In the genomic region with DNA sequence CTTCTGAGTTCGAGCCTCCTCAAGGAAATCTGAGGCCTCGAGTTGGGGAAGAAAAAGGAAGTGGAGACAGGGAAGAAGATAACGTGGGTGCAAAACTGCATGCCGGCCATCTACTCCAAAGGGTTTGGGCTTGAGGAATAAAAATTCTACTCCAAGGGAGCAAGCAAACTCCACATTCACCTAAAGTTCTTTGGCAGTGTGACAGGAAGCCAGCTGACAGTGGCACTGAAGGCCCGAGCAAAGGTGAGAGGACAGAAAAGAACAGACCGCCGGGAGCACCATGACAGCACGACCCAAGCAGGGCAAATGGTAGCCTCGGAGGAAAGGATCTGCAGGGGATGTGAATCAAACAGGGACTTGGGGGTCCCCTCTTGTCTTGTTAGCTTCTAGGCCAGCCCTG, we compare ENCODE assay signal across 8 mouse cellular contexts. TPM values are rescaled to one million over a fixed set of nuclear protein-coding genes. Genes with fewer than 3 reads are reported as not detected.
DNase-seq lines count a peak whose midpoint lies in the region; ATAC-seq and TF ChIP-seq lines count a peak whose summit lies in the region.

No protein-coding gene starts in this region.

- no peak for ATAC-seq in embryonic facial prominence, embryonic 13.5 days (ENCODE audit: insufficient number of reproducible peaks, insufficient read depth, low FRiP score, low TSS enrichment, low read depth)
- no peak for ATAC-seq in hindbrain, postnatal 0 days
- ATAC-seq in liver, embryonic 16.5 days (ENCODE audit: low read depth), result no peak

- peak overlapping the region; percentile 90 for H3K4me3 ChIP-seq in heart, embryonic 10.5 days
- H3K4me3 ChIP-seq in embryonic facial prominence, embryonic 13.5 days, result peak overlapping the region; percentile 82
- H3K4me3 ChIP-seq in hindbrain, postnatal 0 days (ENCODE audit: low read length), result peak overlapping the region; percentile 69
- peak overlapping the region; percentile 82 for H3K4me3 ChIP-seq in liver, embryonic 16.5 days (ENCODE audit: low read depth, low read length)

- H3K4me1 ChIP-seq in heart, embryonic 10.5 days, result peaks cover 37% of the 10 kb centered on the region
- H3K4me1 ChIP-seq in embryonic facial prominence, embryonic 13.5 days, result peaks cover 23% of the 10 kb centered on the region
- 0 out of 2 replicates have a peak, but pooled peaks cover 5% of the 10 kb centered on the region for H3K4me1 ChIP-seq in hindbrain, postnatal 0 days (ENCODE audit: insufficient read depth, low read length)
- H3K4me1 ChIP-seq in liver, embryonic 16.5 days (ENCODE audit: control insufficient read depth, low read depth, low read length), result peaks cover 24% of the 10 kb centered on the region

- intact Hi-C loops in heart, postnatal 25 days (cut with DNase I), result loop anchor here (2.0 to 5.0 kb wide), 3 partner anchors 17 to 261 kb away; a partner anchor contains a TSS
- intact Hi-C loops in gastrocnemius, postnatal 14 days (cut with DNase I; ENCODE audit: low total_unique reads), result no loop called here
- intact Hi-C loops in left cerebral cortex, postnatal 14 days (cut with DNase I), result no loop called here

- 15% methylated on average over 9 of the region's 9 CpGs for WGBS in heart, embryonic 10.5 days
- 14% methylated on average over 9 of the region's 9 CpGs for WGBS in embryonic facial prominence, embryonic 13.5 days
- WGBS in hindbrain, postnatal 0 days, result 18% methylated on average over 9 of the region's 9 CpGs
- 3% methylated on average over 9 of the region's 9 CpGs for WGBS in liver, embryonic 16.5 days (ENCODE audit: insufficient replicate concordance)

- H3K9me3 ChIP-seq in heart, embryonic 10.5 days, result no peaks in the 10 kb centered on the region
- H3K9me3 ChIP-seq in embryonic facial prominence, embryonic 13.5 days, result no peaks in the 10 kb centered on the region
- no peaks in the 10 kb centered on the region for H3K9me3 ChIP-seq in hindbrain, postnatal 0 days (ENCODE audit: low read length)
- no peaks in the 10 kb centered on the region for H3K9me3 ChIP-seq in liver, embryonic 16.5 days (replicated peaks; ENCODE audit: control insufficient read depth, low read length)

- H3K27ac ChIP-seq in heart, embryonic 10.5 days, result peak overlapping the region; percentile 98
- peak overlapping the region; percentile 95 for H3K27ac ChIP-seq in embryonic facial prominence, embryonic 13.5 days
- peak overlapping the region; percentile 97 for H3K27ac ChIP-seq in hindbrain, postnatal 0 days
- H3K27ac ChIP-seq in liver, embryonic 16.5 days (ENCODE audit: low read length), result peak overlapping the region; percentile 88

- peak overlapping the region; percentile 89 for H3K4me2 ChIP-seq in embryonic facial prominence, embryonic 13.5 days
- H3K4me2 ChIP-seq in hindbrain, postnatal 0 days (ENCODE audit: low read depth, low read length), result peak overlapping the region; percentile 94
- H3K4me2 ChIP-seq in liver, embryonic 16.5 days (ENCODE audit: low read depth, low read length), result peak overlapping the region; percentile 88

- H3K36me3 ChIP-seq in heart, embryonic 10.5 days, result peaks cover 76% of the 10 kb centered on the region
- H3K36me3 ChIP-seq in embryonic facial prominence, embryonic 13.5 days, result peaks cover 70% of the 10 kb centered on the region
- peaks cover 65% of the 10 kb centered on the region for H3K36me3 ChIP-seq in hindbrain, postnatal 0 days (ENCODE audit: insufficient read depth, low read length)
- peaks cover 7% of the 10 kb centered on the region for H3K36me3 ChIP-seq in liver, embryonic 16.5 days (ENCODE audit: control insufficient read depth, insufficient read depth)

- TF ChIP-seq CTCF in hindbrain, postnatal 0 days (IDR thresholded peaks at IDR 0.05; ENCODE audit: low read depth), result no peak

- DNase-seq in heart, embryonic 10.5 days (ENCODE audit: low spot score), result no peak
- DNase-seq in heart, postnatal 25 days (ENCODE audit: low spot score), result no peak
- no peak for DNase-seq in hindbrain, postnatal 0 days (ENCODE audit: low spot score)
- DNase-seq in gastrocnemius, postnatal 14 days, result no peak
- no peak for DNase-seq in left cerebral cortex, postnatal 14 days (ENCODE audit: low spot score in 2 of 2)
- no peak for DNase-seq in cerebellum, adult 9-10 months

- H3K27me3 ChIP-seq in heart, embryonic 10.5 days (ENCODE audit: insufficient read depth, poor library complexity, severe bottlenecking), result no peaks in the 10 kb centered on the region
- H3K27me3 ChIP-seq in embryonic facial prominence, embryonic 13.5 days, result no peaks in the 10 kb centered on the region
- H3K27me3 ChIP-seq in hindbrain, postnatal 0 days (ENCODE audit: insufficient read depth, low read length), result no peaks in the 10 kb centered on the region
- H3K27me3 ChIP-seq in liver, embryonic 16.5 days (ENCODE audit: control insufficient read depth, insufficient read depth, low read depth, low read length), result no peaks in the 10 kb centered on the region

- peak overlapping the region; percentile 92 for H3K9ac ChIP-seq in embryonic facial prominence, embryonic 13.5 days
- peak overlapping the region; percentile 86 for H3K9ac ChIP-seq in hindbrain, postnatal 0 days (replicated peaks; ENCODE audit: low read length)
- peak overlapping the region; percentile 88 for H3K9ac ChIP-seq in liver, embryonic 16.5 days (ENCODE audit: low read depth, low read length)

RNA-seq across cellular contexts. Expression of a gene that starts 0.8 kb away (rescaled TPM):
- 261 and 263 TPM in 2 replicates for polyA plus RNA-seq in heart, embryonic 10.5 days (2016; fragmentation: Nextera tagmentation; extraction: Ambion mirVana)
- 100 to 1,000 TPM; 178 to 189 TPM for total RNA-seq in heart, postnatal 25 days (2021)
- polyA plus RNA-seq in embryonic facial prominence, embryonic 13.5 days (2015; fragmentation: Nextera tagmentation; extraction: Ambion mirVana), result 234 and 262 TPM in 2 replicates
- 272 and 291 TPM in 2 replicates for total RNA-seq in hindbrain, postnatal 0 days (2014; rRNA removed)
- 229 and 230 TPM in 2 replicates for polyA plus RNA-seq in hindbrain, postnatal 0 days (2015; fragmentation: Nextera tagmentation; extraction: Ambion mirVana)
- polyA plus RNA-seq in liver, embryonic 16.5 days (2015; fragmentation: Nextera tagmentation; extraction: Ambion mirVana), result 79.2 and 88.7 TPM in 2 replicates
- 100 to 1,000 TPM; 113 to 119 TPM for total RNA-seq in gastrocnemius, postnatal 14 days (2021)
- 100 to 1,000 TPM; 176 to 184 TPM for total RNA-seq in left cerebral cortex, postnatal 14 days (2021)

RNA-seq across cellular contexts. Expression of a gene that starts 7.8 kb away (rescaled TPM):
- 4.6 and 12.7 TPM in 2 replicates for polyA plus RNA-seq in heart, embryonic 10.5 days (2016; fragmentation: Nextera tagmentation; extraction: Ambion mirVana)
- total RNA-seq in heart, postnatal 25 days (2021), result under 1 TPM in 1 of 2 experiments, not detected in 1; 0.18 TPM
- 50.6 and 60.1 TPM in 2 replicates for polyA plus RNA-seq in embryonic facial prominence, embryonic 13.5 days (2015; fragmentation: Nextera tagmentation; extraction: Ambion mirVana)
- total RNA-seq in hindbrain, postnatal 0 days (2014; rRNA removed), result 549 and 573 TPM in 2 replicates
- 358 and 397 TPM in 2 replicates for polyA plus RNA-seq in hindbrain, postnatal 0 days (2015; fragmentation: Nextera tagmentation; extraction: Ambion mirVana)
- polyA plus RNA-seq in liver, embryonic 16.5 days (2015; fragmentation: Nextera tagmentation; extraction: Ambion mirVana), result 0.40 and 0.46 TPM in 2 replicates
- under 1 TPM; 0.14 to 0.40 TPM for total RNA-seq in gastrocnemius, postnatal 14 days (2021)
- total RNA-seq in left cerebral cortex, postnatal 14 days (2021), result 100 to 1,000 TPM; 325 to 352 TPM

RNA-seq across cellular contexts. Expression of a gene that starts 12.3 kb away (rescaled TPM):
- polyA plus RNA-seq in heart, embryonic 10.5 days (2016; fragmentation: Nextera tagmentation; extraction: Ambion mirVana), result 23.7 and 27.0 TPM in 2 replicates
- 10 to 100 TPM; 47.1 to 53.0 TPM for total RNA-seq in heart, postnatal 25 days (2021)
- 20.7 and 30.4 TPM in 2 replicates for polyA plus RNA-seq in embryonic facial prominence, embryonic 13.5 days (2015; fragmentation: Nextera tagmentation; extraction: Ambion mirVana)
- 191 and 227 TPM in 2 replicates for total RNA-seq in hindbrain, postnatal 0 days (2014; rRNA removed)
- 75.6 and 76.6 TPM in 2 replicates for polyA plus RNA-seq in hindbrain, postnatal 0 days (2015; fragmentation: Nextera tagmentation; extraction: Ambion mirVana)
- 1.5 and 1.9 TPM in 2 replicates for polyA plus RNA-seq in liver, embryonic 16.5 days (2015; fragmentation: Nextera tagmentation; extraction: Ambion mirVana)
- total RNA-seq in gastrocnemius, postnatal 14 days (2021), result 10 to 100 TPM; 32.1 to 34.3 TPM
- total RNA-seq in left cerebral cortex, postnatal 14 days (2021), result 100 to 1,000 TPM; 220 to 226 TPM

RNA-seq across cellular contexts. Expression of a gene that starts 17.7 kb away (rescaled TPM):
- polyA plus RNA-seq in heart, embryonic 10.5 days (2016; fragmentation: Nextera tagmentation; extraction: Ambion mirVana), result 94.9 and 104 TPM in 2 replicates
- 10 to 100 TPM; 91.5 to 92.6 TPM for total RNA-seq in heart, postnatal 25 days (2021)
- 72.4 and 87.2 TPM in 2 replicates for polyA plus RNA-seq in embryonic facial prominence, embryonic 13.5 days (2015; fragmentation: Nextera tagmentation; extraction: Ambion mirVana)
- total RNA-seq in hindbrain, postnatal 0 days (2014; rRNA removed), result 59.7 and 69.0 TPM in 2 replicates
- 66.6 and 68.0 TPM in 2 replicates for polyA plus RNA-seq in hindbrain, postnatal 0 days (2015; fragmentation: Nextera tagmentation; extraction: Ambion mirVana)
- 51.2 and 53.1 TPM in 2 replicates for polyA plus RNA-seq in liver, embryonic 16.5 days (2015; fragmentation: Nextera tagmentation; extraction: Ambion mirVana)
- total RNA-seq in gastrocnemius, postnatal 14 days (2021), result 10 to 100 TPM; 43.8 to 47.3 TPM
- total RNA-seq in left cerebral cortex, postnatal 14 days (2021), result 10 to 100 TPM; 24.2 to 27.5 TPM

RNA-seq across cellular contexts. Expression of a gene that starts 20.7 kb away (rescaled TPM):
- 6.4 and 7.6 TPM in 2 replicates for polyA plus RNA-seq in heart, embryonic 10.5 days (2016; fragmentation: Nextera tagmentation; extraction: Ambion mirVana)
- 1 to 10 TPM; 4.0 to 4.8 TPM for total RNA-seq in heart, postnatal 25 days (2021)
- polyA plus RNA-seq in embryonic facial prominence, embryonic 13.5 days (2015; fragmentation: Nextera tagmentation; extraction: Ambion mirVana), result 2.6 and 4.6 TPM in 2 replicates
- 68.9 and 76.6 TPM in 2 replicates for total RNA-seq in hindbrain, postnatal 0 days (2014; rRNA removed)
- polyA plus RNA-seq in hindbrain, postnatal 0 days (2015; fragmentation: Nextera tagmentation; extraction: Ambion mirVana), result 61.0 and 71.5 TPM in 2 replicates
- 0.33 and 0.52 TPM in 2 replicates for polyA plus RNA-seq in liver, embryonic 16.5 days (2015; fragmentation: Nextera tagmentation; extraction: Ambion mirVana)
- under 1 TPM; 0.16 to 0.69 TPM for total RNA-seq in gastrocnemius, postnatal 14 days (2021)
- total RNA-seq in left cerebral cortex, postnatal 14 days (2021), result 100 to 1,000 TPM; 164 to 171 TPM

Comparison
In these comparisons a context has a peak if more than half of its experiments do, and no peak if none do; other contexts are left out.
1. RNA of a gene that starts 7.8 kb away (total RNA-seq): 549 to 573 TPM in hindbrain, postnatal 0 days and 325 to 352 TPM in left cerebral cortex, postnatal 14 days; 0.14 to 0.40 TPM in gastrocnemius, postnatal 14 days and 0.18 TPM in heart, postnatal 25 days; every median in the first group is over 100 times any median in the second.
2. Peak in every context shown above with its lines, with median percentiles within 50 percentile points of each other: H3K27ac ChIP-seq, H3K4me3 ChIP-seq, H3K4me2 ChIP-seq and H3K9ac ChIP-seq.